Mouse (Mus musculus): ENCODE results near the gene Gm2012.
"Not testable (repeated sequence)": the region's sequence is repeated elsewhere in the genome, so short reads cannot be mapped to it uniquely, and the experiment has no call there.

The Gm2012 gene

DNA sequence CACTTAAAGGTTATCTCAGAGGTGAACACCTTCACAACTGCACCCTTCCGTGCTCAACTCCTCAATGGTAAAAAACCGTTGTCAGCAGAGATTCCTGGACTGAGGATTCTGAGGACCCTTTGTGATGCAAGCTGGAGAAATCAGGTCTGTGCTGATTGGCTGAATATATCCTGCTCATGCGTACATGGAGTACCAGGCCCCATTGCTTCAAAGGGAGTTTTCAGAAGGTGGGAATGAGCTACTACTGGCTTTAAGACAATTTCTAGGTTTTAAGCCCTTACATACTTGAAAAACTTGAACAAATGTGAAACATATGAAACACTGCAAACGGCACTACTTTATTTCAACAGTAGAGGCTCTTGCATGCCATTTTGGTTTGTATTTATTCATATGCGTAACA lies at the start of gene Gm2012:
Gm2012 (minus strand) TSS at position 101 of the 400 bp plus-strand sequence.
- not testable (repeated sequence) for DNase-seq

GRCm38 (mm10) chrX:26159146-26159545 lies 72.0 kb downstream of the Gm2012 start:
- DNase-seq: not testable (repeated sequence)
